Mouse (Mus musculus) induced T-regulatory cell, adult 2 months (primary cell): ENCODE data around the gene Sigmar1.
A peak's percentile ranks its signal among the peaks of the same experiment; 100 is the strongest.

ENCODE experiments used
- DNase-seq: peaks from one replicate; pipeline ENCODE4 v3.0.0-alpha.2; 2012; ENCODE audit warnings: low read depth

Gene Sigmar1

GRCm38 (mm10) chr4:41756440-41756839 is 483 bp upstream of the Sigmar1 start:
- DNase-seq, result no peak

GRCm38 (mm10) chr4:41754797-41755337 is 1.1 kb downstream of the Sigmar1 start, which contains the start of gene Galt:
TSS of gene Galt (plus strand) at chr4:41755228.
- DNase-seq, result no peak

- no peak for DNase-seq
Measured at GRCm38 (mm10) chr4:41745021-41745420, 10.9 kb downstream of the Sigmar1 start.

- DNase-seq, result no peak
Measured at GRCm38 (mm10) chr4:41744131-41744530, 11.8 kb downstream of the Sigmar1 start.

GRCm38 (mm10) chr4:41741158-41741560 is 14.8 kb downstream of the Sigmar1 start:
- DNase-seq, result peak; percentile 95

GRCm38 (mm10) chr4:41740380-41741157 is 15.4 kb downstream of the Sigmar1 start:
- DNase-seq, result peak; percentile 65

GRCm38 (mm10) chr4:41739260-41739659 is 16.7 kb downstream of the Sigmar1 start:
- DNase-seq, result no peak

GRCm38 (mm10) chr4:41738256-41738603 is 17.7 kb downstream of the Sigmar1 start:
- DNase-seq, result no peak

- DNase-seq, result peak; percentile 88
Measured at GRCm38 (mm10) chr4:41737602-41738255, 18.2 kb downstream of the Sigmar1 start.

- DNase-seq, result peak; percentile 49
Measured at GRCm38 (mm10) chr4:41731052-41731765, 24.7 kb downstream of the Sigmar1 start, which contains the start of gene Arid3c. TSS of gene Arid3c (minus strand) at chr4:41731142.

GRCm38 (mm10) chr4:41726826-41727621 is 28.9 kb downstream of the Sigmar1 start:
- DNase-seq, result no peak

GRCm38 (mm10) chr4:41722918-41723351 is 33.0 kb downstream of the Sigmar1 start, which contains the start of gene Dctn3:
TSS of gene Dctn3 (minus strand) at chr4:41723170.
- peak; percentile 96 for DNase-seq

GRCm38 (mm10) chr4:41716834-41717233 is 39.1 kb downstream of the Sigmar1 start:
- no peak for DNase-seq

GRCm38 (mm10) chr4:41715596-41715995 is 40.4 kb downstream of the Sigmar1 start:
- DNase-seq, result peak; percentile 74

GRCm38 (mm10) chr4:41715082-41715481 is 40.9 kb downstream of the Sigmar1 start:
- no peak for DNase-seq

- DNase-seq, result peak; percentile 81
Measured at GRCm38 (mm10) chr4:41714276-41714675, 41.7 kb downstream of the Sigmar1 start.

GRCm38 (mm10) chr4:41713197-41714067 is 42.5 kb downstream of the Sigmar1 start, which contains the start of gene Rpp25l:
TSS of gene Rpp25l (minus strand) at chr4:41713534.
- DNase-seq, result peak; percentile 92

GRCm38 (mm10) chr4:41712421-41713196 is 43.3 kb downstream of the Sigmar1 start:
- no peak for DNase-seq

GRCm38 (mm10) chr4:41711705-41712375 is 44.1 kb downstream of the Sigmar1 start:
- DNase-seq, result no peak
